Mouse (Mus musculus) adrenal gland, adult (tissue): ENCODE results near the gene Gnai2.
A peak's percentile ranks its signal among the peaks of the same experiment; 100 is the strongest.

Experiments used
- DNase-seq, 2 experiments: peaks; one replicate each; pipeline ENCODE4 v3.0.0; 2022 to 2023; ENCODE audit warnings: low spot score in 1 of 2; ENCODE audit not compliant: inconsistent age in 2 of 2

The Gnai2 gene

GRCm38 (mm10) chr9:107635279-107636028 is at the start of gene Gnai2:
Gene Gnai2, minus strand, starts transcription at chr9:107635367.
- DNase-seq = peak; percentile 99

GRCm38 (mm10) chr9:107682405-107682804 is 47.2 kb upstream of the Gnai2 start:
- peak in 1 of 2 experiments; percentile 35 for DNase-seq

DNA sequence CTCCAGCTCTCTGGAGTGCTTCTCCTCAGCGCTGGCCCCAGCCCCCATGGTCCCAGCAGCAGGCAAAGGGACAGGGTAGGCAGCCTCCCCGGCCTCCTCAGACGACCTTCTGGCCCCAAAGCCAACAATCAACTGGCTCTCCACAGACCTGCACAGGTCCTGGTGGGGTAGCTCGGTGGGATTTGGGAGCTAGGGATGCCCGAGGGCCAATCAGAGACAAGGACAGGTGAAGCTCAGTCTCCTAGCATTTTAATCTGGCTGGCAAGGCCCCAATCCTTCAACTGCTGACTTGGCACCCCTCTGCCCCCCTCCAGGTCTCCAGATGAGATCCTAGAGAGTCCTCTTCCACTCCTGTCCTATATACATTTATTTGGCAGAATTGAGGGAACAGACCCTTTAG is 44.3 kb upstream of the Gnai2 start, which contains the start of gene Gnat1:
Gene Gnat1 (minus strand): TSS at position 212 of the 400 bp plus-strand sequence.
- DNase-seq = no peak

GRCm38 (mm10) chr9:107678861-107679260 is 43.7 kb upstream of the Gnai2 start:
- no peak for DNase-seq

- DNase-seq = peak; percentile 59 to 92
These were observed 42.8 kb upstream of the Gnai2 start for GRCm38 (mm10) chr9:107677819-107678526.

DNA sequence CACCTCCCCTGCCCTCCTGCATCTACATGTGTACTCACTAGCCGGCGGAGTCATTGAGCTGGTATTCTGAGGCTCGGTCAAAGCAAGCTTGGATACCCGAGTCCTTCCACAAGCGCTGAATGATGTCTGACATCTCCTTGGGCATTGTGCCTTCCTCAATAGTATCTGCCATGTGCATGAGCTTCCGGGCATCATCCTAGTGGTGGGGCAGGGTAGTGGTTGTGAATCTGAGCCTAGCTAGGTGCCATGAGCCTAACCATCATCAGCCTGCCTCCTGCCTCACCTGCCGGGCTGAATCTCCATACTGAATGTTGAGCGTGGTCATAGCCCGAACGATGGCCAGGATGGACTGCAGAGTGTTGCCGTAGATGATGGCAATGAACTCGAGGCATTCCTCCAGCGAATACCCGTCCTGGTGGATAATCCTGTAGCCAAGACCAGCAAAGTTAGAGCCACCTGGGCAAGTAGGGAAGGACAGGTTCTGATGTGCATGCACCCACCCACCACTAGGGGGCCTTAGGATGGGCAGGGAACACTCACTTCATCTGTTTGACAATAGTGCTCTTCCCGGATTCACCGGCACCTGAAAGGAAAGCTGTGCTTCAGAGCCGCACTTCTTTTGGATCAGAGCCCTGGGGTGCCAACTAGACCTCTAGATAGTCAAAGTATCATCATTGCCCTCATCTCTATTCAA is 42.1 kb upstream of the Gnai2 start:
- DNase-seq = peak in 1 of 2 experiments; percentile 70

- DNase-seq = no peak
These were observed 41.1 kb upstream of the Gnai2 start for GRCm38 (mm10) chr9:107676302-107676701.

DNA sequence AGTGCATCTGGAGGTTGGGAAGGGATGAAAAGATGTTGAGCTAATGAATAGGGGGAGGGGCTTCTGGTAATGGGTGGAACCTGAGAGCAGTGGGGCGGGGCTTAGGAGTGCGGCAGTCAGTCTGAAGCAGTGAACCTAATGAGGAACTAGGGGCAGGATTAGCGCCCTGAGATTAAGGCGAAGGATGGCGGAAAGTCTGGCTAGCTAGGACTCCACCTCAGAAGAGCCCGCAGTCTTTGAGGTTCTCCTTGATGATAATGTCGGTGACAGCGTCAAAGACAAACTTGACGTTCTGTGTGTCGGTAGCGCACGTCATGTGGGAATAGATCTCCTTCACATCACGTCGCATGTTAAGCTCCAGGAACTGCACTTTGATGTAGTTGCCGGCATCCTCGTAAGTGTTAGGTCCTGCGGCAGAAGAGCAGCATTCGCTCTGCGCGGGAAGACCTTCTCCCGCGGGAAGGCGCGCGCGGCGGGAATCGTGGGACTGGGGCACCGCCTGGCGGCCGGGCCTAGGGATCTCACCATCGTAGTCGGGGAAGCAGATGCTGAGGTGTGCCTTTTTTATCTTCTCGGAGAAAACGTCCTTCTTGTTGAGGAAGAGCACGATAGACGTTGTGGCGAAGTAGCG is 40.6 kb upstream of the Gnai2 start:
- peak; percentile 69 to 87 for DNase-seq

DNA sequence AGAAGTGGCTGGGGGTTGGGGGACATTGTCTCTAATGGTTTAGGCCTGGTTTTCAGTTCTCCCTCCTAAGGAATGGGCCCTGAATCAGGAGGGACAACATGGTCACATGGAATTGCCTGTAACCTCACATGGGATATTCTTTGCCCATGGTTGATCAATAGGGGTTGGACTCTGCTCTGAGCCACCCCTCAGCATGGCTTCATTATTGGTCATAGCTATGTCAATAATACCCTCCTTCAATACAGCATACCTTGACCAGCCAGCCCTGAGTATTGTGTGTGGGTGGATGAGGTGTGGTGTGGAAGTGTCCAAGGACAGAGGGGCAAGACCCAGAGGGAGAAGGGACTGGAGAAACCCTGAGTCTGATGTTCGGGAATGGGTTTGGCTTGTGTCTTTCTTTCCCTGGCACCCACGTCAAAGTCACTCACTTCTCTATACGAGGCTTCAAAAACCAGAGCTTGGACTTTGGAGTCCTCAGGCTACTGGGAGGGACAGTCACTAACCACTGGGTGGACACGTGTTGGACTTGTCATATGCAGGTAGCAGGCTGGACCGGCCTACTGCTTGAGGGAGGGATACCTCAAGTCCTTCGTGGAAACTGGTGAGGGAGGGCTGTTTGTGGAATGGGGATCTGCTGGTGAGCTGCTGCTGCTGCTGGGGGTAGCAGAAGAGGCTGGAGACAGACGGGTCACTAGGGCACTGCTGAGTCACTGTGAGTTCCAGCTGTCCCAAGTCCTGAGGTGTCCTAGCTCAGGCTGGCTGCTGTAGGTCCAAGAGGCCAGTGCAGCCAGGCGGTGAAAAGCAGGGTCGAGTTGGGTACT is 39.7 kb upstream of the Gnai2 start:
- no peak for DNase-seq

DNA sequence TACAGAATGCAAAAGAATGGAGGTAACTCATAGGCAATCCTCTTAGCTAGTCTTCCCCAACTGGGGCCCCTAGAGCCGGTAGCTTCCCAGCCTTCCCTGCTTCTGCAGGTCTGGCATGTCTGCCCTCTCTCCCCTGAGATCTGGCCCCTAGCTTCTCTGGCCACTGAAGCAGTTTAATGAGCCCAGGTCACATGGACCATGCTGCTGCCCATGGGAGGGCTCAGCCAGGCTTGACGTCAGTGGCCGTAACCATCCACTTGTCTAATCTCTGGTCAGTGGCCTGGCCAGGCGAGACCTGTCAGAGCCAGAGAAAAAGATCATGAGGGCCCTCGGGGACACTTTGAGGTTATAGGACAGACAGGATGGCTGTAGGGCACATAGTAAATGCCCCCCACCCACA is 35.1 kb upstream of the Gnai2 start:
- no peak for DNase-seq

- DNase-seq = no peak
These were observed 34.3 kb upstream of the Gnai2 start, which contains the start of gene Slc38a3 for GRCm38 (mm10) chr9:107669480-107669945. Gene Slc38a3, minus strand, starts transcription at chr9:107669530.

- no peak for DNase-seq
These were observed 33.7 kb upstream of the Gnai2 start for GRCm38 (mm10) chr9:107668916-107669315.

GRCm38 (mm10) chr9:107668011-107668410 is 32.8 kb upstream of the Gnai2 start:
- DNase-seq = no peak

GRCm38 (mm10) chr9:107667219-107667618 is 32.1 kb upstream of the Gnai2 start:
- no peak for DNase-seq

DNA sequence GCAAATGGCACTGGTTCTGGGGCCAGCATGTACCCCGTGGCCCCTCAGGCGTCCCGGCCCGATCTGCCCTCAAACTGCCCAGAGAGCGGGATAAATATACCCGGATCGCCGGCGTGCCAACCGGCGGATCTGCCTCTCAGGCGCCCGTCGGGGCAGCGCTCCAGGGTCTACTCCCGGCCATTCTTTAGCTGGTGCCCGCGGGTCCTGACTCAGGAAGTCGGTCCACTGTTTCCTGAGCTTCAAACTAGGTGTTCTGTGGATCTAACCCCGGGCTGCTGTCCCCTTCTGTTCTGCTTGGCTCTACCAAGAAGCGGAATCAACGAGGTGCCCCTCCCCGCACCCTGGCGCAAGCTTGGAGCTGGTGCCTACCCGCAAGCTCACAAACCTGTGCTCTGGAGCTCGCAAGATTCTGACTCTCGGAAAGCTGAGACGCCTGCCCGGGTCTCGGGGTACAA is 31.6 kb upstream of the Gnai2 start:
- no peak for DNase-seq

GRCm38 (mm10) chr9:107665308-107665707 is 30.1 kb upstream of the Gnai2 start:
- DNase-seq = no peak

GRCm38 (mm10) chr9:107663525-107663924 is 28.4 kb upstream of the Gnai2 start:
- DNase-seq = no peak

- DNase-seq = no peak
These were observed 27.2 kb upstream of the Gnai2 start for GRCm38 (mm10) chr9:107662342-107662741.

DNA sequence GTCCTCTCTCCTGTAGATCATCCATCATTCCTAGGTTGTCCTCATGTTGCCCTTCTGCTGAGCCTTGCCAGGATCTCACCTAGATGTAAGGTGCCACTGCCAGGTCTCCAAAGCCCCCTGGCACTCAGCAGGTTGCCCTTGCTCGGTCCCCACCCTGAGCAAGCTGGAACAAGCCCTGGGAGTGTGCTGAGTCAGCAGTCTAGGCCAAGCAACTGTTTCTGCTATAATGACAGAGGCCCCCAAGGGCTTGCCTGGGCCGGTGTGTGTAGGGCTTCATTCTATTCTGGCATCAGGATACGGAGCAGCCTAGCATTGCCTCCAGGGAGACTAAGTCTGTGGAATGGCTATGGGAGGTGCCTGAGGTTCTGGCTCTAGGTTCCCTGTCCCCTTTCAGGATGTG is 25.6 kb upstream of the Gnai2 start:
- no peak for DNase-seq

- DNase-seq = no peak
These were observed 24.8 kb upstream of the Gnai2 start for GRCm38 (mm10) chr9:107659961-107660360.
